Mouse (Mus musculus) cerebellum, adult 9-11 months (tissue): ENCODE results near the gene Gm8108.
"Not testable (repeated sequence)": the region's sequence is repeated elsewhere in the genome, so short reads cannot be mapped to it uniquely, and the experiment has no call there.

ENCODE experiments used
- DNase-seq: peaks from one replicate; pipeline ENCODE4 v3.0.0; 2022

The Gm8108 gene

GRCm38 (mm10) chr14:4110426-4110825, at the start of gene Gm8108:
Gene Gm8108, plus strand, starts transcription at chr14:4110526.
- not testable (repeated sequence) for DNase-seq

GRCm38 (mm10) chr14:4083820-4084219, 26.5 kb upstream of the Gm8108 start, which contains the start of gene Gm3115:
Gene Gm3115, plus strand, starts transcription at chr14:4084120.
- not testable (repeated sequence) for DNase-seq

DNA sequence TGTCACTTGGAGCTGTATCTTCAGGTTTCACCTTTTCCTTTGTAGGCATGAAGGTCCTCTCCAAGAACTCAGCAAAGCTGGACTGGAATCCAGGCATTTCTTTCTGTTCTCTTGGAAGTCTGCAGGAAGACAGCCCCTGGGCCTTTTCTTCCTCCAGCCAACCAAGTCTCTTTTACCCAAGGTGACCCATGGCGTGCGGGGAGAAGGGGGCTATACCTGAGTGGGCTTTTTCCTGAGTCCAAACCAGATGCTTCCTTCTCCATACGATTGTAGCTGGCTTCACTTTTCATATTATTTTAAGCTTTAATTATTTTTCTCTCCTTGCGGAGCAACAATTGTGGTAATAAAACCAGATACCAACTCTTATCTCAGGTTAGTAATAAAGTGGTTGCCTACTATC, 31.3 kb downstream of the Gm8108 start:
- not testable (repeated sequence) for DNase-seq

DNA sequence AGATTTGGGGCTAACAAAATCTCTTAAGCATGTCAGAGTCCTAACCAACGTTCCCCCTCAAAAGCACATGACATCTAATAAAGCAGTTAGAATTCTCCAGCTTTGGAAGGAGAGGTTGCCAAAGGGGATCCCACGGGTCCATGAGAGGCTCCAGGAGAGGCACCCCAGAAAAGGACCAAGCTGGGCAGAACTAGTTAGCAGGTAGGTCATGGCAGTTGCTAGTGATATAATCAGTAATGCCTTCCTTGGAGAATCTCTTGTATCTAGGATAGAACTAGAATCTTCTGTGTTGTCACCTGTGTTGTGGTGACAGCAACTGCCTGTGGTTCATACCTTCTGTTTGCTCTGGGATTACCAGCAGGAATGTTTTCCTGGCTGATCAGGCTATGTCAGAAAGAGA, 54.4 kb downstream of the Gm8108 start, which contains the start of gene Gm3127:
Gene Gm3127, plus strand, starts transcription at position 301 of the 400 bp plus-strand sequence.
- not testable (repeated sequence) for DNase-seq

DNA sequence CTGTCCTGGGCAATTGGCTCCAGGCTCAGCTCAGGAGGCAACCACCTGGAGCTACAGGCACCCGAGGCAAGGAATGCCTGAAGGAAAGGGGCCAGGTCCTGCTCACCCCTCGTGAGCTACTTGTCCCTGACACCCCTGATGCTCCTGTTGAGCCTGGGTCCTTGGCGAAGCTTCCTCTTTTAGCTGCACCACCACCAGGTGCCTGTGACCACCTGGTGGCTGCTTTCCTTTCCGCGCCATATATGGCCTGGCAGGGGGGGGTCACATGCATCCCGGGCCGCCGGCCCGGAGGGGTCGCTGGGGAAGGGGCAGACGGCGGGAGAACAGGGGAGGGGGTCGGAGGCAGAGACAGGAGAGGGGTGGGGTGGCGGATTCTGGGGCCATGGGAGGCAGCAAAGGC, 71.7 kb downstream of the Gm8108 start:
- peak; percentile 1 for DNase-seq
